Mouse (Mus musculus): ENCODE measurements around the gene Gbx2.

DNA sequence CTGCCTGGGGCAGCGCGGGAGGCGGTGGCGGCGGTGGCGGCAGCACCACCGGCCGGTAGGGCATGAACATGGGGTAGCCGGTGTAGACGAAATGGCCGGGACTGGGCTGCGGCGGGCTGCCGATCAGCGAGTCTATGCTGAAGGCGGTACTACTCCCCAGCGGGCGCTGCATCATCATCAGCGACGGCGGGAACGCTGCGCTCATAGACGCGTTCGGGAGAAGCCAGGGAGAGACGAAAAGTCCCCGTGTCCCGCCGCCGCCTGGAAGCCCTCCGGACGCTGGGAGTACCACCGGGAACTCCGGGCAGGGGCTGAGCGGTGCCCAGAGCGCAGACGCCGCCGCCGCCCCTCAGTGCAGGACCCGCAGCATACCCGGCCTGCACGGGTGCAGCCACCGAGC is 428 bp downstream of the Gbx2 start:
- TF ChIP-seq CTCF (IDR thresholded peaks at IDR 0.05; ENCODE audit: extremely low read depth, insufficient read length, insufficient replicate concordance, low read depth, low read length) (no peak), POLR2A (IDR thresholded peaks at IDR 0.05; ENCODE audit: low read depth, low read length) (no peak)
